Comparison of ENCODE assay signal across 23 mouse cellular contexts in genomic region chr11:59437954-59438353, GRCm38 (mm10). TPM values are rescaled to one million over a fixed set of nuclear protein-coding genes. Genes with fewer than 3 reads are reported as not detected.
A peak's percentile ranks its signal among the peaks of the same experiment; 100 is the strongest.
DNase-seq lines count a peak whose midpoint lies in the region; ATAC-seq and TF ChIP-seq lines count a peak whose summit lies in the region.
"Had no signal": no experiment of that assay in that cellular context is flagged by ENCODE, and none has a peak within 500 bp of the region (broad histone marks: within the 10 kb centered on the region; RNA-seq: fewer than 3 reads in every experiment).

No protein-coding gene starts in this region.

- 0 out of 2 replicates have a peak, but pooled peaks have one; percentile 13 for TF ChIP-seq POLR2A in testis, adult 2 months (IDR thresholded peaks at IDR 0.05; ENCODE audit: control insufficient read depth, low read depth, low read length)

- no peaks in the 10 kb centered on the region for H3K36me3 ChIP-seq in testis, adult 2 months (ENCODE audit: control insufficient read depth, insufficient read depth, low read length)
- H3K36me3 ChIP-seq in hindbrain, embryonic 16.5 days (ENCODE audit: control insufficient read depth, insufficient read depth, low read length), result peaks cover 16% of the 10 kb centered on the region

- no peak for TF ChIP-seq CTCF in testis, adult 2 months (IDR thresholded peaks at IDR 0.05; ENCODE audit: control insufficient read depth, insufficient read depth, insufficient replicate concordance, low read depth, low read length)

- no peak overlapping the region for H3K27ac ChIP-seq in testis, adult 2 months (ENCODE audit: control insufficient read depth, insufficient read depth, low read depth, low read length)
- no peak overlapping the region for H3K27ac ChIP-seq in hindbrain, embryonic 16.5 days (ENCODE audit: low read depth, low read length)
- H3K27ac ChIP-seq: embryonic facial prominence, embryonic 13.5 days; embryonic facial prominence, embryonic 15.5 days; forebrain, embryonic 10.5 days; forebrain, embryonic 13.5 days had no signal

- 96% methylated on average over 12 of the region's 12 CpGs for whole genome bisulfite sequencing in hindbrain, embryonic 16.5 days

- H3K4me2 ChIP-seq in hindbrain, embryonic 16.5 days (ENCODE audit: low read length), result no peak overlapping the region
- H3K4me2 ChIP-seq: embryonic facial prominence, embryonic 13.5 days; embryonic facial prominence, embryonic 15.5 days; forebrain, embryonic 13.5 days had no signal

- H3K4me1 ChIP-seq in testis, adult 2 months (ENCODE audit: control insufficient read depth, insufficient read depth, low read length), result no peaks in the 10 kb centered on the region
- H3K4me1 ChIP-seq in hindbrain, embryonic 16.5 days (ENCODE audit: control insufficient read depth, insufficient read depth, low read depth, low read length), result no peaks in the 10 kb centered on the region
- H3K4me1 ChIP-seq: embryonic facial prominence, embryonic 13.5 days; embryonic facial prominence, embryonic 15.5 days; forebrain, embryonic 10.5 days; forebrain, embryonic 13.5 days had no signal

- H3K27me3 ChIP-seq in testis, adult 2 months (ENCODE audit: control insufficient read depth, insufficient read depth, low read length), result no peaks in the 10 kb centered on the region
- no peaks in the 10 kb centered on the region for H3K27me3 ChIP-seq in hindbrain, embryonic 16.5 days (replicated peaks; ENCODE audit: control insufficient read depth, insufficient read depth, low read length)
- H3K27me3 ChIP-seq: embryonic facial prominence, embryonic 13.5 days; embryonic facial prominence, embryonic 15.5 days; forebrain, embryonic 13.5 days; Patski had no signal

- peak; percentile 88 for DNase-seq in heart, adult 11 months
- DNase-seq in heart, postnatal 4 days, result no peak
- DNase-seq in testis, postnatal 14 days (ENCODE audit: low spot score), result peak; percentile 70
- no peak for DNase-seq in thymus, postnatal 36 days
- DNase-seq: adrenal gland, adult 8-10 months; adrenal gland, postnatal 14 days; adrenal gland, postnatal 36 days; cerebellum, adult 18-20 months; cerebellum, adult 8-10 months; cerebellum, adult 9-11 months; cerebellum, postnatal 14 days; cerebellum, postnatal 36 days; embryo, embryonic 11 days had no signal

- H3K4me3 ChIP-seq in testis, adult 2 months (ENCODE audit: control insufficient read depth, low read depth, low read length), result no peak overlapping the region
- H3K4me3 ChIP-seq in hindbrain, embryonic 16.5 days (ENCODE audit: low read length), result no peak overlapping the region
- H3K4me3 ChIP-seq: embryonic facial prominence, embryonic 13.5 days; embryonic facial prominence, embryonic 15.5 days; erythroblast, embryonic 14.5 days; forebrain, embryonic 10.5 days; forebrain, embryonic 13.5 days had no signal

- H3K9ac ChIP-seq in hindbrain, embryonic 16.5 days (ENCODE audit: low read depth, low read length), result no peak overlapping the region
- H3K9ac ChIP-seq: embryonic facial prominence, embryonic 13.5 days; embryonic facial prominence, embryonic 15.5 days; forebrain, embryonic 13.5 days had no signal

- peaks cover 5% of the 10 kb centered on the region; the same call in 1 of the 2 replicates for H3K9me3 ChIP-seq in hindbrain, embryonic 16.5 days (ENCODE audit: control insufficient read depth, low read length)

- no peak for ATAC-seq in hindbrain, embryonic 16.5 days
- ATAC-seq: activated CD4-positive, CD25-positive, alpha-beta regulatory T cell, adult 4 months; forebrain, embryonic 13.5 days; forebrain, embryonic 16.5 days; Patski had no signal

RNA-seq across cellular contexts. Expression of gene Jmjd4, which starts 11.9 kb away (rescaled TPM):
- total RNA-seq in heart, postnatal 4 days (2021), result 10 to 100 TPM; 14.8 to 16.3 TPM
- polyA plus RNA-seq in testis, adult 2 months (2012; rRNA removed), result 2.8 and 3.0 TPM in 2 replicates
- polyA plus RNA-seq in hindbrain, embryonic 16.5 days (2015; fragmentation: Nextera tagmentation; extraction: Ambion mirVana), result 18.9 and 20.0 TPM in 2 replicates

RNA-seq across cellular contexts. Expression of gene Snap47, which starts 13.0 kb away (rescaled TPM):
- 10 to 100 TPM; 40.8 to 45.5 TPM for total RNA-seq in heart, postnatal 4 days (2021)
- polyA plus RNA-seq in testis, adult 2 months (2012; rRNA removed), result 22.6 and 25.8 TPM in 2 replicates
- polyA plus RNA-seq in hindbrain, embryonic 16.5 days (2015; fragmentation: Nextera tagmentation; extraction: Ambion mirVana), result 602 and 634 TPM in 2 replicates

RNA-seq across cellular contexts. Expression of gene Zfp867, which starts 34.3 kb away (rescaled TPM):
- 1 to 10 TPM; 6.1 to 6.2 TPM for total RNA-seq in heart, postnatal 4 days (2021)
- 1.1 and 1.4 TPM in 2 replicates for polyA plus RNA-seq in testis, adult 2 months (2012; rRNA removed)
- polyA plus RNA-seq in hindbrain, embryonic 16.5 days (2015; fragmentation: Nextera tagmentation; extraction: Ambion mirVana), result 11.3 and 11.7 TPM in 2 replicates
- polyA plus RNA-seq: erythroblast, embryonic 14.5 days had no signal

Comparison
In these comparisons a context has a peak if more than half of its experiments do, and no peak if none do; other contexts are left out.
1. DNase-seq: peak in heart, adult 11 months (single experiment) and testis, postnatal 14 days (single experiment); none in heart, postnatal 4 days (single experiment) and thymus, postnatal 36 days (0 of 2).
2. RNA of gene Snap47, which starts 13.0 kb away (polyA plus RNA-seq): 602 to 634 TPM in hindbrain, embryonic 16.5 days; 22.6 to 25.8 TPM in testis, adult 2 months; every median in the first group is over 10 times any median in the second.